Mouse (Mus musculus): ENCODE data around the gene Satb1.

The Satb1 gene

DNA sequence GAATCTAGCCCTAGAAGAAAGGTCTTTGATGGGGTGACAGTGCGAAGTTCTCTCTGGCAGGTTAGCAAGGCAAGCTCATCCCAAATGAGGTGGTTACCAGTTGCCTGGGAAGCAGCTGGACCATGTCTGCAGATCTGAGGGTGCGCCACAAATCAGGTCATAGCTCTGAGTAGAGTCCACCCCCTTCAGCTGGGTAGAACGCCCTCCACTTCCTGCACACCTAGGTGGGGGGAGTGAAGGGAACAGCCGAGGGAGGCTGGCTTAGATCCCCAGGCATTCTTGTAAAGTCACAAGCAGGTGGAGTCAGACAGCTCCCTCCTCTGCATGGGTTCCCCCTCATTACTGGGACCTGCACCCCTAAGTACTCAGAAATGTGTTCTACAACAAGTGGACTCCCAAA is 6.6 kb downstream of the Satb1 start:
- DNase-seq (ENCODE audit: low read depth, low spot score), result no peak

DNA sequence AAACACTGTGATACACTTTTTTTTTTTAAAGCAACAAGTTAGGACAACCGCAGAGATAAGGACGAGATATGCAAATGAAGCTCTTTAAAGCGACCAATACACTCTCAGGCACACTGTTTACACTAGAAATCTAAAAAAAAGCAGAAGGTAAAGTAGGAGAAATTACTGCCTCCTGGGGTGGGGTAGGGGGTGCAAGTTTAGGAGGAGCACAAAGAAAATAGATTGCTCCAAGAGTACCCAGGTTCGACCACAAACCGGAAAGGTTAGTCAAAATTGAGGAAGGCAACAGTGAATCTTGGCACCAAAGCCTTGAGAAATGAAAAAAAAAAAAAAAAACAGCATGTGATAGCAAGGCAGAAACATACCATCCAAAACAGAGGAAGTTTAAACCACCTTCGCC is 18.8 kb downstream of the Satb1 start:
- DNase-seq (ENCODE audit: low read depth, low spot score), result no peak

DNA sequence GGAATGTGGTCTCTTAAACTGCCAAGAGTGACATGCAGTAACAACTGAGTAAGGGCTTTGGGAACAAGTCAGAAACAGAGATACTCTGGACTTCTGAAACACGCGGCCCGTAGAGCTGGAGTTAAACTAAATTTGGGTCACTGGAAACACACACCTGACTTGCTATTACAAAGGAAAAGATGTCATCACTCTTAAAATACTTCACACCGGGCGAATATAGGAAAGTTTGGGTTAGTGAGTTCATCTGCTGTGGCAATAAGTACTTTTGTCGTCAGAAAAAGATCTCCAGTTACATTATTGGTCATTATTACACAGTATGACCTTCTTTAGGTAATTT is 19.3 kb downstream of the Satb1 start:
- DNase-seq (ENCODE audit: low read depth, low spot score), result no peak

DNA sequence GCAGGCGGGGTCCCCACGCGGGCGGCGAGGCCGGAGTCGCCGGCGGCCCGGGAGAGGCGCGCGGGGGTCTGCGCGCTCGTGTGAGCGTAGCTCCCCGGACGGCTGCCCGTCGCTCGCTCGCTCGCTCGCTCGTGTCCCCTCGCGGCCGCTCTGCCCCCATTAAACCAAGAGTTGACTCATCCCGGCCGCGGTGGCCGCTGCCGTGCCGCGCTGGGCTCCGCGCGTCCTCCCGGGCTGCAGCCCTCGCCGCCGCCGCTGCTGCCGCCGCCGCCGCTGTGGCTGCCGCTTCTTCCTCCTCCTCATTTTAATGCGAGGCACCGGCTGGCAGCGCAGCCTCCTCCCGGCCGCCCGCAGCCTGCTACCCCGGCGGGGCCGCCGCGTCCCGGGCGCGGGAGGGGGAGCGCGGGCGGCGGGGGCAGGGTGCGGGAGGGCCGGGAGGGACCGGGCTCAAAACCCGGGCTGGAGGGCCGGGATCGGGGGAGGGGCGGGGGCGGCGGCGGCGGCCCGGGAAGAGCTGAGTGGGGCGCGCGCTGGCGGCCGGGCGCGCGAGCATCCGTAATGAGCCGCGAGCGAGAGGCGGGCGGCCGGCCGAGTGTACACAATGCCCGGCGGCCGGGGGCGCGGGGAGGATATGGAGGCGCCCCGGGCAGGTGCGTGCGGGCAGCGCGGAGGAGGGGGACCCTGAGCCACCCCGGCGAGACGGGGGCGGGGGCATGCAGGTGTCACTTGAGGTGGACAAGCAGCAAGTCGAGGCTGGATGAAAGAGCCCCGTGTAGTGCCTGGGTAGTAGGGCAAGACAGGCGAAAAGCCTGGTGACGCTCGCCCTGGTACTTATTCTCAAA is 19.9 kb downstream of the Satb1 start:
- DNase-seq (ENCODE audit: low read depth, low spot score), result no peak

DNA sequence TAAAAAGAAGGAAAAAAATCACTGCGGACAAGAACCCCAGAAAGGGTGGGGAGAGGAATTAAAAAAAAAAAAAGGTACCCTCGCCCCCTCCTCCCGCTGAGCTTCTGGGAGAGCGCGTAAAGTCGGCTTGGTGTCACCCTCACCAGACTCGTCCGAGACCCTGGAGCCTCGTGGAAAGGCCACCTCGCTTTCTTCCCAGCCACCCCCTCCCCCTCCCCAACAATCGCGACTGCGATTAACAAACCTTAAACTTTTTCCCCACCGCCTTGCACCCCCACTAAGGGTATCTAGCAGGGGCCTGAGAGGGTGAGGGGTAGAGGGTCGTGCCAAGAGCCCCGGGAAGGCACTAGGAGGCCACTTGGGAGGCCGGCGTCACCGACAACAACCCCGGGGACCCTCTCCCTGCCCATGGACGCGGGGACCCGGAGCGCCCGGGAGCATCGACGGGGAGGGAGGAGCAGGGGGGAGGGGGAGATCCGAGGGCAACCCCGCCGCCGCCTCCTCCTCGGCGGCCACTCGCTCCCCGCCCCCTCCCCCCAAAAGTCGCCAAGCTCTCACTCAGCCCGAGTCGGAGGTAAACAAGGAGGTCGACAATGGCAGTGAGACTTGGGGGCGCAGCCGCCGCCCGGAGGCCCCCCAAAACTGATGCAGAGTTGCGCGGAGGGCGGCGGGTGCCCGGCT is 20.7 kb downstream of the Satb1 start:
- DNase-seq (ENCODE audit: low read depth, low spot score), result no peak

DNA sequence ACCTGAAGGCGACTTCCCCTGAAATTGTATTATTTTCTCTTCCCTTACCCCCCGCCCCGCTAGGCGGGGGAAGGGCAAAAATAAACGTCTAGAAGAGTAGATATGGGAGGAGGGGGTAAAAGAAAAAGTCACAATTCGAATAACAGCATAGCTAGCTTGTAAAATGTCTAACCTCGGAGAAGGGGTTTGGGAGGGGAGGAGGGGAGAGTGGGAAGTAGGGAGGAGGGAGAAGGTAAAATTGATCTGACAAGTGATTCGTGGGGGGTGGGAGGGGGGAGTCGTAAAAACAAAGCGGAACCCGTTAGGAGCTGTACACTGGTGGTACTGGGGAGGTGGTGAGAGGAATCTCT is 21.2 kb downstream of the Satb1 start:
- no peak for DNase-seq (ENCODE audit: low read depth, low spot score)

DNA sequence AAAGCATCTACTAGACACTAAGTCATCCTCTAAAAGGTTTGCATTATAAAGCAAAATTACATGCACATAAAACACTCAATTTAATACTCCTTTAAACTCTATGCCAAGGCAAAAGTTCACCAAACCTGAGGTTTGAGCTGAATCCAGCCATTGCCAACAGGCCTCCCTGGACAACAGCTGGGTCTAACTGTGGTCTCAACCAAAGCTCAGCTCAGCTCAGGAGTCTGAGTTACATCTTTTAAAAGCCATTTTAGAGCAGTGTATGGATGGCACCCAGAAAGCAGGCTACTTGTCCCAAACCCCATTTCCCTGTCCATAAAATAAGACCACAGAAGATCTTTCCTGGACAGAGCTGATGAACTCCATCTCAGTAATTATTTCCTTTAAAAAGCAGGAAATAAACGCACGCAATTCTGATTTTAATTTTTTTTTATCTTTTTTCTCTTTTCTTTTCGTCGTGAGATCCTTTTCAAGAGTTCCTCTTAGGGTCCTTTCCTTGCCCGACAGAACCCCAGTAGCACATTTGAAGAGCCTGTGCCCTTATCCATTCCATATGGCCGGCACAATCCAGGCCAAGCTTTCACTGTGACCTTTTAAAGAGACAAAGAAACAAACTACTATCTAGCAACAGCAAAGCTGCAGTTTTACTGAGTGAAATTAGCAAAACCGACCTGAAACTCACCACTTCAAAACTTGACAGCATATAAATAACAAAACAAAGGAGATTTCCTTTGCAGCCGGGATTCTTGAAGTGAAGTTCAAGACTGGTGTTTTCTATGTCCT is 21.8 kb downstream of the Satb1 start:
- DNase-seq (ENCODE audit: low read depth, low spot score), result no peak

DNA sequence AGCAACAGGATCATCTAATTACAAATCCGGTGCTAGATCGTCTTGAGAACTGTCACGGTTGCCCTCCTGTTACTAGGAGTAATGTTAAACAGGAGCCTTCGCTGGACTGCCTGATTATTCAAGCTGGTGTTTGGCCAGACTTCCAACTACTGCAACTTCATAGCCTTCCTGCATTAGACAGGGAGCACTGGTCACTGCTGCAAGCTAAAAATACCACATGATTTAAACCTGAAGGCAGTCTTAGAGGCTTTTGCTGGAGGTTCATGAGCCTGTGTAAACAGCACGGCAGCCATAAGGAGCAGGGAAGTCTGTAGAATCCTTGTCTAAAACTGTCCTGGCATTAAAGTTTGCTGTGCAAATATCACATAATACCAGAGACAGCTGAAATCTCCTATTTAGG is 25.7 kb downstream of the Satb1 start:
- no peak for DNase-seq (ENCODE audit: low read depth, low spot score)

DNA sequence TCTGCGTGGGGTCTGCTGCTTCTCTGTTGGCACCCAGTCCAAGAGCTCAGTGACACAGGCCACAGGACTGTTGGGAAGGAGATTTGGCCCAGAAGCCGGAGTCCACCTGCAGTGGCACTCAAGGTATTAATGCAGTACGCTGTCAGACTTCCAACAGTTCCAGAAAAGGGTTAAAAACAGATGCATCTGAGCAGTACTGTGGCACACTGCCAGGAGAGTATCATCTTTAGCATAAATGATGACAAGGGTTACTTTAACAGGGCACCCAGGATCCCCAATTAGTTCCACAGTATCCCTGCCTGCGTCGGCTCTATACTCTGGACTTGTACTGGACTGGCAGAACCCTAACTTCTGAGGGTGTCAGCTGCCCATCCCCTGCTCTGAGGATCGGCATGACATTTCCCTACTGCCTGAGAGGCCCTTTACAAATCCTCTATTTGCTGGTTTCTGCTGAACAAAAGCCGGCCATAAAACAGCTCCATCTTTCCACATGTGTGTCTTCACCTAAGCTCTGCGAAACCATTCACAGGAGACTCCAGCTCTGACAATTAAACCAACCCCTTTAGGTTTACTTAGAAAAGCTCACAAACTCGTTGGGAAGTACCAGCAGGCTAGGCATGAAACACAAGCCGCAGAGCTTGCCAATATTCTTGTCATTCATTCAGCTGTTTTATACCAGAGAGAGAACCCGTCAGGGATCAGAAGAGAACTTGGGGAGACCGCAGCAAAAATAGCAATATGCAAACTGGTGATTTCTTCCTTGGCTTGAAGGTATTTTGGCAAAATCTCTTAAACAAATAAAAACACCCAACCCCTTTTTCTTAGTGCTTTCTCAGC is 26.7 kb downstream of the Satb1 start:
- no peak for DNase-seq (ENCODE audit: low read depth, low spot score)

DNA sequence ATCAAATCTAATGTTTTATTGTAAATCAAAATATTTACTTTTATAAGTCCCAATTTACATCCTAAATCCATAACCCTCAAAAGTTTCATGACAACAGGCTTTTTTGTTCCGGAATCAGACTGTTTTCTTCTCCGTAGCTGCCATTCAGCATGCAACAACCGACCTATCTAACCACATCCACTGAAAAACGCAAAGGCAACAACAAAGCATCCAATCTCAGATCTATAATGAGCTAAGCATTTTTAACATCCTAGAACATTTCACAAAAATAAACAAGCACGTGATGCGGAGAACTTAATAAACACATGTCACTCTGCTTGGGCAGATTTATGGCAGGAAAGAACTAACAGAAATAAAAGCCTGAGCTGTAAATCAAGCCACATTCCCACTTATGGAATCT is 32.9 kb downstream of the Satb1 start:
- DNase-seq (ENCODE audit: low read depth, low spot score), result no peak

DNA sequence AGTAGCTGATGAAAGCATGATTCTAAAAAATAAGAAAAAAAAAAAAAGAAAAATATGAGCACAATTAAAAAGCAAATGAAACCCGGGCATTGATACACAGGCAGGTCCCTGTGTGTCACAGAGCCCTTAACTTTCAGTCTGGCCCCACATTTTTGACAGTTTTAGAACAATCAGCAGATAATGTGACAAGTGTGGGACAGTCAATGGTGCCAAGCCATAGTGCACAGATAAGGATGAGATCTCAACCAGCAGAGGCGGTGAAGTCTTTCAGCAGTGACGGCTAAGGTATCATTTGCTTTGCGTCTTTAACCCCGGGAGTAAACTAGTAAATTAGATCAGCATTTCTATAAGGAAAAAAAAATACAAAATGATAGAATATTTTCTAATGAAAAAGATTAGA is 36.6 kb downstream of the Satb1 start:
- DNase-seq (ENCODE audit: low read depth, low spot score), result no peak

DNA sequence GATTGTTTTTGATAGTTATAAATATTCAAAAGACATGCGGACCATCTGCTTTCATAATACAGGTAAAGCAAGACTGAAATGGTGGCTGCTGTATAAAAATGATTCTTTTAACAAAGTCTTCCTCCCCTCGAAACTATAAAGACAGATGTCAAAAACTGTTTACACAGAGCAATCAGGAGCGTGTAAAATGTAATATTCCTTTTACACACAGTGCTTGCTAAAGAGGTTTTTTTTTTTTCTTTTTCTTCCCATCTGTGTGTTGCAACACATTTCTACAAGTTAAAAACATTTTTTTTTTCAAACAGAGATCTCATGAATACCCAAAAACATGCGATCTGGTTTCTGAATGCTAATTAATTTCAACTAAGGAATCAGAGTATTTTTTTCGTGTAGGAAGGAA is 41.9 kb downstream of the Satb1 start:
- DNase-seq (ENCODE audit: low read depth, low spot score), result no peak

DNA sequence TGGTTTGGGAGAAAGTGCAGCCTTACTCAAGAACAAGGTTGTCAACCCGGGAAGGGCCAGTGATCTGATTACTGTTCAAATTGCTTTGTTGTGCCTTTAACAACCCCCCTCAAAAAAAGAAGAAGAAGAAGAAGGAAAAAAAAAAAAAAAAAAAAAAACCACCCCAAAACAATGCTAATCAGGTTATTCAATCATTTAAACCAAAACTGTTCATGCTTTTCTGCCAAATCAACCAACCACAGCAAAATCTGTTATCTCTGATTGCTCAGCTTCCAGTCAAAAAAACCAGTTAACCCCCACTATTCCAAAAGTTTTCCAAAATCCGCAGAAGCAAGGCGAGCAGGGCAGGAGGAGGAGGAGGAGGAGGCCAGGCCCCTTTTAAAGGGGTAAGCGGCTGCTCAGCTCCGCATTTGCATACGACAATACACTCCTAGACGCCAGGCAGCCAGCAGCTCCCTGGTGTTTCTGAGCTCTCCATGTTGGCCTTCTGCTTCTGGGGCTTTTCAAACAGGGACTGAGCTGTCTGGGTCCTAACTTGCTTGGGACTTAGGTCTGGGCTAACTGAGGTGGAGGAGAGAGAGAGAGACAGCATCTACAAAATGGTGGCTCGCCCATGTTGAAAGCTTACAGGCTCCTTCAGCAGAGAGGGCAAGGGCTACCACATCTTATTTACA is 42.6 kb downstream of the Satb1 start:
- DNase-seq (ENCODE audit: low read depth, low spot score), result no peak

DNA sequence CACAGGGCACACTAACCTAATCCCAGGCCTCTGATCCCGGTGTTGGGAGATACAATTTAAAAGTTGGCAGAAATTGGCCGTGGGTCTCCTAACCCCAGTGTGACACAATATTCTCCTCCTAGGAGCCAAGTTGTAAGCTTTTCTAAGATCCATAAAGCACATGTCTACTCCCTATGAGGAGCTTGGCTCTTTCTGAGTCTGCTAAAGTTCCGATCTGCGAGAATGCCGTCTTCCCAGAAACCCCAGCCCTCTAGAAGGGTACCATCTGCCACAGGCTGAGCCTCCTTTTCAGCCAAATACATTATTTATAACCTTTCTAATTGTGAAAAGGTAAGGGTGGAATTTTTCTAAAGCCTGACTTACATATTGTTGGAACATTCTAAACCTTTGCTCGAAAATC is 43.3 kb downstream of the Satb1 start:
- DNase-seq (ENCODE audit: low read depth, low spot score), result no peak

DNA sequence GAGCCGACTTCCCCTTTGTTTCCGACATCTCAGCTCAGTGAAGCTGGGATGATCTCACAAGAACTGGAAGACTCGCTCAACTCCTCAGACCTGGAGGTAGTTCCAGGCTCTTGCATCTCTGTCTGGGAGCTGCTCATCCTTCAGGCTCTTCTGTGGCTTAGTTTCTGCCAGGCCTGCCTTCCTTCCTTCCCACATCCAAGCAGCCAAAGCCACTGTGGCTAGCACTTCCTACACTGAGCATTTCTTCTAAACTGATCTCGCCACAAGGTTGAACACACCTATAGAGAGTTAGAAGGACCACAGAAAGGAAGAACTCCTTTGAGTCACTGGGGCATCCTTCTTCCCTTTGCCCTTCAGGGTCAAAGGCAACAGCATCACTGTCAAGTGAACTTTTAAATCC is 44.0 kb downstream of the Satb1 start:
- no peak for DNase-seq (ENCODE audit: low read depth, low spot score)

DNA sequence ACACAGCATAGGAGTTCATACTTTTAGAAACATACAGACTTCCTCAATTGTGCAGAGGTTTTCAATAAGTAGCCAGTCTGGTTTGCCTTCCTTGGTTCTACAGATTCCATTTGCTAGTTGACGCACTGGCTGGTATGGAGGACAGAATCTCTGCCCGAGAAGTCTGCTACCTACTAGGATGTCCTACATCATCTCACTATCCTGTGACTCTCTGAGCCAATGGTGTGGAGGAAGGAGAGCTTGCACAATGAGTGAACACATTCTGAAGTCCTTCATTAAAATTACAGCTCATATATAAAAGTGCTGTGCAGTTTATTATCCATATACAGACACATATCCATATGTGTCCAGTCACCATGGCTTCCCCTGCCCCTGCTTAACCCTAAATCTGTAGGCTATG is 45.1 kb downstream of the Satb1 start:
- no peak for DNase-seq (ENCODE audit: low read depth, low spot score)

DNA sequence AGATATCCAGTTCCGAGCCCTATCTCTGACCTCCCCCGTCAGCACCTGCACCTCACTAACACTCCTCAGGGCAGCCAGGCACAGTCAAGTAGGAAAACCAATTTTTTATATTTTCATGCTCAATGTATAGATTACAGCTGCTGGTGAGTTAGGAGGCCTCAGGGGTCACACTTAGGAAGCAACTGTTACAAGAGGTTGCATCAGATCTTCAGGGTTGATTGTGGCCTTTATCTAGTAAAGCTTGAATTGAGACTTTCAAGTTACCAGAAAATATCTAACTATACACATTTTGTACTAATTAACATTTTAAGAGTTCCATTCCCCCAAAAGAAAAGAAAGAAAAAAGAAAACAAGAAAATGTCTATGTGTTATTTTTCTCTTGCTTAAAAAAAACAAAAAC is 47.0 kb downstream of the Satb1 start:
- DNase-seq (ENCODE audit: low read depth, low spot score), result no peak

DNA sequence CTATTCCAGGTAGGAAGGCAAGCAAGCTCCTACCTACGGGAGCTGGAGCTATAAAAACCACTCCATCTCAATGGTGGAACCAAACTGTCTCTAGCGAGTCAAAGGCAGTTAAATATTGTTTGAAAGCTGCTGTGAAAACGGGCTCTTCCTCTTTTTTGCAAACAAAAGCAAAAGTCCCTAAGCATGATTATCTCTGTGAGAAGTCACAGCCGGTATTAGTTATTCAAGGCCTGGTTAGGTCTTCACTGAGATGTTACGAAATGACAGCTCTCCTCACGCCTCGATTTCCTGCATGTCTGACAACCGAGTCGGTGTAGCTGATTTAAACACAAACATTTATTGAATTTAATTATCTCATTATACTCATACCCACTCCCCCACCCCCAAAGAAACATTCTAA is 48.2 kb downstream of the Satb1 start:
- no peak for DNase-seq (ENCODE audit: low read depth, low spot score)

DNA sequence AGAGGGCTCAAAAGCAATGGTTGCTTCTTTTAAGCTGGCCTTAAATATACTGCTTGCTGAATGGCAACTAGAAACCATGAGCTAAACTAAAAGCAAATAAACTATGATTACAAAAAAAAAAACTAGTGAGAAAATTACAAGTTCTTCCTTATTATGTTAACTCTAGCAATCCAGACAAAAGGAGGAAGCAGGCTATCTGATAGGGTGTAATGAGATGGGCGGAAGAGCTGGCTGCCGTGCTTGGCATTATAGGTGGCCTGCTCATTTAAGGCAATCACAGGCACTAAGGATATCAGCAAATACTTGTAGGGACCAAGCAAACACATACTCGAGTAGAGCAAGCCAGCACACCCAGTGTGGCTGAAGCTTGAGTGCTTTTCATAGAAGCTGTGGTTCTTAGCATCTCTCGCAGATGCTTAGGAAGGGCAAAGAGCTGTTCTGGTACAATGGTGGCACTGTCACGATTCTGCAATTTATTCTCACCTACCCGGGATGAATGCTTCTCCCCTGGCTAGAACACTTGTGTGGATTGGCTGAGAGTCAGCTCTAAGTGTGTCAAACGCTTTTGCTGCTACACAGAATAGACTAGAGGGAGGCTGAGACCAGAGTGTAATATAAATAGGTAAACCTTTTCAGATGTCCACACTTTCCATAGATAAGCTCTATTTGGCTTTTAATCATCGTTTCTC is 49.4 kb downstream of the Satb1 start:
- no peak for DNase-seq (ENCODE audit: low read depth, low spot score)

DNA sequence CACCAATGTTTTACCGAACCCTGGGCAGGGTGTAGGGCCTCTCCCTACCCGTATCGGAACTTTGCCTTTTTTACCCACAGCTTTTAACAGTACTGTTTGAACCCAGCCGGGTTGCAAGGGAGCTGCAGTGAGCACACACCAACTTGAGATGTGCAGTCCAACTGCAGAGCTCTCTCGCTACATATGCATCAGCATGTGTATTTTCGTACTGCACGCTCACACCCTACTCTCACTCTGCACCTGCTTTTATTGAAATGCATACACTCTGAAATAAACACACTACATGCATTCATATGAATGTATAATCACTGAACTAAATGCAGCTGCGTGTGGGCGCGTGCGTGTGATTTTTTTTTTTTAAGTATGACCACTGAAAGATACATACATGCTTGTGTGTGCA is 53.1 kb downstream of the Satb1 start:
- no peak for DNase-seq (ENCODE audit: low read depth, low spot score)

DNA sequence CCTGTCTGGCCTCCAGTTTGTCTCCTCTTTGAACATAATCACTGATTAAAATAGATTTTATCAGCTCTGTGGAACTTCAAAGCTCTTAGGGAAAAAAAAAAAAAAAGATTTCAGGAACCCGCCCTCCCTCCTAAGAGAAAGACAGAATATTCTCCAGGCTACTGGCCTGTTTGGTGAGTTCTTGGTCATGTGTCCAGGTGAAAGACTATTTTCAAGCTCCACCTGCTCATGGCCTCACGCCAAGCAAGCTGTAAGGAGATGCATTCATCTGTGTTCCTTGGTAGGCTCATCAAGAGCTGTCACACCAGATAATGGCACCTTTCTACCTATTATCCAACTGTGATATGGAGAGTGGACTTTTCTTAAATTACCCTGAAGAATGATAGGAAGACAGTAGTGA is 54.1 kb downstream of the Satb1 start:
- DNase-seq (ENCODE audit: low read depth, low spot score), result no peak

All from telencephalon, adult 2 months (tissue).